Mouse (Mus musculus) liver, embryonic 14.5 days (tissue): ENCODE measurements at regions not wholly inside any gene's neighbourhood (a gene's known extent, or its start where the extent isn't known, plus 50 kb on each side); places are given as distances from the start of the nearest gene placed in this dataset.

ENCODE experiments used
- ATAC-seq: fragments of 200-750 bp; cut with Nextera tagmentation; 2 replicates; pipeline ENCODE4 v1.8.0; 2017; ENCODE audit warnings: moderate number of reproducible peaks, mild to moderate bottlenecking, moderate library complexity; ENCODE audit not compliant: insufficient read depth
- DNase-seq, 3 experiments: peaks; one replicate each; pipeline ENCODE4 v3.0.0-alpha.2; 2012 to 2013; ENCODE audit warnings: low read depth in 3 of 3, low spot score in 3 of 3
- H3K27ac ChIP-seq: fragments of 300-500 bp; sonication (generic); 2 replicates; pipeline ENCODE4 v1.5.1; 2014; ENCODE audit warnings: moderate library complexity, mild to moderate bottlenecking, control low read depth, inconsistent platforms
- H3K27me3 ChIP-seq: fragments of 300-500 bp; sonication (generic); 2 replicates; pipeline ENCODE4 v1.6.1; 2014; ENCODE audit warnings: mild to moderate bottlenecking, low read length, moderate library complexity; ENCODE audit not compliant: control insufficient read depth, insufficient read depth
- H3K36me3 ChIP-seq: fragments of 300-500 bp; sonication (generic); replicated peaks from 2 replicates; pipeline ENCODE4 v1.6.1; 2014; ENCODE audit warnings: low read depth; ENCODE audit not compliant: control insufficient read depth, insufficient read depth
- H3K4me1 ChIP-seq, 2 experiments: fragments of 200-500 bp in 1 of 2; fragments of 300-500 bp in 1 of 2; sonication (generic) in 1 of 2; replicated peaks; 2 replicates each; pipeline ENCODE4 v1.6.1; 2012 to 2014; ENCODE audit warnings: antibody characterized with exemption in 1 of 2, inconsistent platforms in 1 of 2, low read length in 1 of 2; ENCODE audit not compliant: control insufficient read depth in 2 of 2, insufficient read depth in 2 of 2
- H3K4me2 ChIP-seq: fragments of 300-500 bp; sonication (generic); 2 replicates; pipeline ENCODE4 v1.6.1; 2014; ENCODE audit warnings: low read depth, mild to moderate bottlenecking, control low read depth, moderate library complexity
- H3K4me3 ChIP-seq, 2 experiments: fragments of 200-500 bp in 1 of 2; fragments of 300-500 bp in 1 of 2; sonication (generic) in 1 of 2; 2 replicates each; pipeline ENCODE4 v1.5.1; 2012 to 2014; ENCODE audit warnings: low read depth in 2 of 2, low read length in 2 of 2, mild to moderate bottlenecking in 2 of 2, control low read depth in 1 of 2, inconsistent platforms in 1 of 2, moderate library complexity in 1 of 2; ENCODE audit not compliant: insufficient read depth in 1 of 2
- H3K9ac ChIP-seq: fragments of 300-500 bp; sonication (generic); replicated peaks from 2 replicates; pipeline ENCODE4 v1.6.1; 2014; ENCODE audit warnings: mild to moderate bottlenecking, control low read depth, moderate library complexity
- H3K9me3 ChIP-seq: fragments of 300-500 bp; sonication (generic); 2 replicates; pipeline ENCODE4 v1.6.1; 2016; ENCODE audit warnings: low read length, mixed read lengths; ENCODE audit not compliant: control insufficient read depth
- CTCF ChIP-seq: IDR thresholded peaks from 2 replicates; pipeline ENCODE4 v1.5.1; 2016; ENCODE audit warnings: antibody characterized with exemption, low read depth, control low read depth
- EP300 ChIP-seq: IDR thresholded peaks from 2 replicates; pipeline ENCODE4 v1.6.1; 2016; ENCODE audit warnings: antibody characterized with exemption, low read depth
- WGBS: fragments of 180-500 bp; shearing (Covaris S2); extraction: QIAGEN DNeasy Blood & Tissue Kit; methylation state at CpG from one replicate; pipeline ENCODE4 v1.1.7; 2014; ENCODE audit not compliant: insufficient replicate concordance; 5-methylcytosine and 5-hydroxymethylcytosine counted together

DNA sequence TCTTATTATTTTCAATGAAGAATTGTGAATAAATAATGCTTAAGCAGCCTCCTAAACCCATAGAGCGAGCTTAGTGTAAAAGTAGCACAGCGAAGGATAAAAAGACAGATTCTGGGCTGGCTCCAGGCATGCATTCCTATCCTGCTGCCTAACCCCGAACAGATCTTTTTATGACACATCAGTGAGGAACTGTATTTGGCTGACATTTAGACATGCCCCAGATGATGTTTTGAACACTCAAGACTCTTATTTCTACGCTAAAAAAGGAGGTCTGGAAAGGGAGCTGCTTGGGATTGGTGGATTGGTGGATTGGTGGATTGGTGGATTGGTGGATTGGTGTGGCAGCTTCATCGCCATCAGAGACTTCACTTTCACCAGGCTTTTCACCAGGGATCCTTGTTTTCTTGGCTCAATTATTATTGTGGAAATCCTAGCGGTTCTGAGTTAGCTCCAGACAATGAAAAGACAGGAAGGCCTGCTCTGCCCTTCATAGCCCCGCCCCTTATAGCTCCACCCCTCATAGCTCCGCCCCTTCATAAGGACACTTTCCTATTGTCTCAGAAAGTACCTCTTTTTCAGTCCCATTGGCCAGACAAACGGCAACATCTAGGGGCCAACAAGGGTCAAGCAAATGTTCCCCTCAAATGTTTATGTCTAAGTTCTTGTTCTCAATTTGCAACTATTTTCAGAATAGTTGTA lies 59.6 kb upstream of the Plxnc1 start:
- Histone ChIP-seq H3K9me3 (no peaks in the 10 kb centered on the region), H3K36me3 (no peaks in the 10 kb centered on the region), H3K9ac (no peak overlapping the region), H3K27me3 (no peaks in the 10 kb centered on the region), H3K27ac (no peak overlapping the region), H3K4me2 (no peak overlapping the region), H3K4me1 (no peaks in the 10 kb centered on the region), H3K4me3 (no peak overlapping the region)
- DNase-seq = no peak
- no peak for ATAC-seq
- TF ChIP-seq EP300 (no peak), CTCF (no peak)
- WGBS = 59% methylated on average over 9 of the region's 9 CpGs

DNA sequence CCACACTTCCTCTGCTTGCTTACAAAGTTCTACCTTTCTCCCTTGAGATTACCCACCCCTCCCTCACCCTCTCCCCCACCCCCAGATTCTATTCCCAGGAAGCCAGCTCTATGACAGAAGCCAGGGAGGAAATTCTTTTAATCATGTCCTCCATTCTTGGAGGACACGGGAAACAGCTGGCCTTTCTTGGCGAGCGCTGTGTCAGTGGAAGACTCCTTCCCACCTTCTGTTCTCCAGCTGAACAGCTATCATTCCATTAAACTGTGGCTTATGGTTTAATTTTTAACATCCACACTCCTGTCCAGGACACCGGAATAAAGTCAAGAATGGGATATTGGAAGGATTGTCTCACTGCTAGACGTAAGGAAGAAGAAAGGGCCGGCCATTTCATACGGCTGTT lies 59.0 kb upstream of the Plxnc1 start:
- Histone ChIP-seq H3K27ac (no peak overlapping the region), H3K4me2 (no peak overlapping the region), H3K4me1 (no peaks in the 10 kb centered on the region), H3K36me3 (no peaks in the 10 kb centered on the region), H3K4me3 (no peak overlapping the region), H3K9me3 (no peaks in the 10 kb centered on the region), H3K9ac (no peak overlapping the region), H3K27me3 (no peaks in the 10 kb centered on the region)
- 78% methylated on average over 7 of the region's 7 CpGs for WGBS
- no peak for TF ChIP-seq CTCF
- ATAC-seq (no peak), DNase-seq (no peak)

DNA sequence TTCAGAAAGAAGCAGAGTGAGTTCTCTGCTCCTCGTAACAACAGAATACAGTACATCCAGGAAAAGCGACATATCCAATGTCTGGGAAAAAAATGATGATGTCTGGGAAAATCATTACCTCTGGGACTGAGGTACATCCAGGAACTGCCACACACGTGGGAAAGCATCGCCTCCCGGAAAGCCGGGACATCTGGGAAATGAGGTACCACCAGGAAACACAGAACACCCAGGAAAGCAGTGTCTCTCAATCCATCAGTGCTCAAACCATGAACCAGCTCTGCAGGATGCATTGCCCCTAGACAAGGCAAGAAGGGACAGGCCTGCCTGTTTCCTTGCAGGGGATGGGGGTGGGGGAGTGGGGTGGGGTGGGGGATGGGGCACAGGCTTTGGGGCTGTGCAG lies 57.0 kb upstream of the Plxnc1 start:
- 63% methylated on average over 6 of the region's 6 CpGs for WGBS

DNA sequence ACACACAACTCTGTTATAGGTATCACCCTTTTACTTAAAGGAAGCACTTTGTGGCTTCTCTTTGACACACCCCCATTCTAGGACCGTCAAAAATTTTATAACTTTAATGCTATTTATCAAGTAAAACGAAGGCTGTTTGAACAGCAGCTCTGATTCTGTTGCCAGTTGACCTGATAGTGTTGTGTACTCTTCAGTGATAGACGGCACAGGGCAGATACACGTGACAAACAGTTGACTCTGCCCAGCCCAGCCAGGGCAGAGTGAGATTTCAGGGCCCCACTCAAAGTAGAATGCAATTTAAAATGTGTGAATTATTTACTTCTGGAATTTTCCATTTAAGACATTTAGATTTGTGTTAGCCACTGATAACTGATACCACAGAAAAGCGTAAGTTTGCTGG lies 55.1 kb upstream of the Plxnc1 start:
- no peaks in the 10 kb centered on the region for H3K36me3 ChIP-seq
- H3K9ac ChIP-seq = no peak overlapping the region
- DNase-seq = no peak
- no peaks in the 10 kb centered on the region for H3K4me1 ChIP-seq
- no peak overlapping the region for H3K4me2 ChIP-seq
- no peak overlapping the region for H3K4me3 ChIP-seq
- H3K27ac ChIP-seq = no peak overlapping the region
- no peaks in the 10 kb centered on the region for H3K27me3 ChIP-seq
- no peak for TF ChIP-seq CTCF
- TF ChIP-seq EP300 = no peak
- no peak for ATAC-seq
- 49% methylated on average over 5 of the region's 5 CpGs for WGBS
- H3K9me3 ChIP-seq = no peaks in the 10 kb centered on the region

More for the DNA sequence above, 57.0 kb upstream of the Plxnc1 start:
- no peak overlapping the region for H3K4me2 ChIP-seq
- no peaks in the 10 kb centered on the region for H3K36me3 ChIP-seq
- DNase-seq = no peak
- H3K27ac ChIP-seq = no peak overlapping the region
- ATAC-seq = no peak
- H3K9me3 ChIP-seq = no peaks in the 10 kb centered on the region
- H3K27me3 ChIP-seq = no peaks in the 10 kb centered on the region
- no peak overlapping the region for H3K4me3 ChIP-seq
- H3K9ac ChIP-seq = no peak overlapping the region
- TF ChIP-seq CTCF (no peak), EP300 (no peak)
- H3K4me1 ChIP-seq = no peaks in the 10 kb centered on the region
